Comparison of ENCODE assay signal across 14 mouse cellular contexts in genomic region chr16:33735791-33736190, GRCm38 (mm10). TPM values are rescaled to one million over a fixed set of nuclear protein-coding genes. Genes with fewer than 3 reads are reported as not detected.
DNase-seq lines count a peak whose midpoint lies in the region; ATAC-seq lines count a peak whose summit lies in the region.
"Had no signal": no experiment of that assay in that cellular context is flagged by ENCODE, and none has a peak within 500 bp of the region (broad histone marks: within the 10 kb centered on the region; RNA-seq: fewer than 3 reads in every experiment).

No protein-coding gene starts in this region.

- peak overlapping the region; percentile 73 for H3K27ac ChIP-seq in forebrain, embryonic 10.5 days
- H3K27ac ChIP-seq in forebrain, embryonic 11.5 days (ENCODE audit: low read depth, low read length): no peak overlapping the region; the same call in 1 of the 2 replicates
- peak overlapping the region; percentile 95 for H3K27ac ChIP-seq in forebrain, embryonic 13.5 days
- H3K27ac ChIP-seq in midbrain, embryonic 13.5 days: 0 out of 2 replicates have a peak overlapping the region, but pooled peaks have one; percentile 83
- H3K27ac ChIP-seq: liver, embryonic 14.5 days; macrophage had no signal

- peaks cover 77% of the 10 kb centered on the region for H3K36me3 ChIP-seq in forebrain, embryonic 10.5 days (replicated peaks)
- no peaks in the 10 kb centered on the region; the same call in 1 of the 2 replicates for H3K36me3 ChIP-seq in forebrain, embryonic 11.5 days (ENCODE audit: control insufficient read depth, insufficient read depth, low read length)
- peaks cover 36% of the 10 kb centered on the region for H3K36me3 ChIP-seq in forebrain, embryonic 13.5 days (ENCODE audit: poor library complexity, severe bottlenecking)
- H3K36me3 ChIP-seq in midbrain, embryonic 13.5 days: 0 out of 2 replicates have a peak, but pooled peaks cover 4% of the 10 kb centered on the region

- peaks cover 80% of the 10 kb centered on the region for H3K4me1 ChIP-seq in forebrain, embryonic 10.5 days
- H3K4me1 ChIP-seq in forebrain, embryonic 11.5 days (replicated peaks; ENCODE audit: control insufficient read depth, insufficient read depth, low read length): peaks cover 29% of the 10 kb centered on the region
- peaks cover 89% of the 10 kb centered on the region for H3K4me1 ChIP-seq in forebrain, embryonic 13.5 days
- peaks cover 79% of the 10 kb centered on the region for H3K4me1 ChIP-seq in midbrain, embryonic 13.5 days (replicated peaks)

- H3K4me2 ChIP-seq in forebrain, embryonic 11.5 days (ENCODE audit: low read depth, low read length, severe bottlenecking): no peak overlapping the region
- H3K4me2 ChIP-seq in forebrain, embryonic 13.5 days: no peak overlapping the region
- H3K4me2 ChIP-seq in midbrain, embryonic 13.5 days (replicated peaks): no peak overlapping the region

- H3K4me3 ChIP-seq in forebrain, embryonic 10.5 days: no peak overlapping the region
- H3K4me3 ChIP-seq in forebrain, embryonic 11.5 days (ENCODE audit: low read depth, low read length): no peak overlapping the region
- no peak overlapping the region for H3K4me3 ChIP-seq in forebrain, embryonic 13.5 days
- no peak overlapping the region for H3K4me3 ChIP-seq in midbrain, embryonic 13.5 days (replicated peaks)

- DNase-seq in forebrain, embryonic 10.5 days (ENCODE audit: extremely low spot score, low spot score): no peak
- DNase-seq in forebrain, embryonic 11.5 days (ENCODE audit: low spot score): no peak
- peak; percentile 52 for DNase-seq in MN1 (ENCODE audit: low spot score)
- DNase-seq in gastrocnemius, postnatal 4 days (ENCODE audit: low spot score in 2 of 2): no peak
- DNase-seq in thymus, postnatal 10 days (ENCODE audit: low spot score in 2 of 2): no peak
- DNase-seq in adrenal gland, adult (ENCODE audit: inconsistent age in 2 of 2, low spot score in 1 of 2): no peak
- DNase-seq: heart, postnatal 4 days; kidney, adult 9 months had no signal

- H3K9ac ChIP-seq in forebrain, embryonic 11.5 days (ENCODE audit: low read length): no peak overlapping the region
- H3K9ac ChIP-seq in forebrain, embryonic 13.5 days: no peak overlapping the region
- H3K9ac ChIP-seq in midbrain, embryonic 13.5 days (replicated peaks): no peak overlapping the region
- H3K9ac ChIP-seq: liver, embryonic 14.5 days had no signal

- H3K9me3 ChIP-seq in forebrain, embryonic 10.5 days: no peaks in the 10 kb centered on the region
- H3K9me3 ChIP-seq in forebrain, embryonic 11.5 days (ENCODE audit: control insufficient read depth, low read length): no peaks in the 10 kb centered on the region
- H3K9me3 ChIP-seq in forebrain, embryonic 13.5 days (replicated peaks): no peaks in the 10 kb centered on the region
- no peaks in the 10 kb centered on the region for H3K9me3 ChIP-seq in midbrain, embryonic 13.5 days

- WGBS in forebrain, embryonic 10.5 days: 55% methylated on average over 5 of the region's 5 CpGs
- 49% methylated on average over 5 of the region's 5 CpGs for WGBS in forebrain, embryonic 11.5 days
- WGBS in forebrain, embryonic 13.5 days: 25% methylated on average over 5 of the region's 5 CpGs
- 40% methylated on average over 5 of the region's 5 CpGs for WGBS in midbrain, embryonic 13.5 days

- no peaks in the 10 kb centered on the region for H3K27me3 ChIP-seq in forebrain, embryonic 10.5 days (ENCODE audit: poor library complexity, severe bottlenecking)
- H3K27me3 ChIP-seq in forebrain, embryonic 11.5 days (ENCODE audit: control insufficient read depth, insufficient read depth, low read length): no peaks in the 10 kb centered on the region
- H3K27me3 ChIP-seq in forebrain, embryonic 13.5 days: no peaks in the 10 kb centered on the region
- no peaks in the 10 kb centered on the region for H3K27me3 ChIP-seq in midbrain, embryonic 13.5 days

- ATAC-seq in forebrain, embryonic 11.5 days (replicated peaks; ENCODE audit: low FRiP score): no peak
- ATAC-seq in forebrain, embryonic 13.5 days: 0 out of 2 replicates have a peak, but pooled peaks have one; percentile 23
- no peak for ATAC-seq in midbrain, embryonic 13.5 days

RNA-seq across cellular contexts. Expression of gene Heg1, which starts 51.6 kb away (rescaled TPM):
- polyA plus RNA-seq in forebrain, embryonic 10.5 days (2016; fragmentation: Nextera tagmentation; extraction: Ambion mirVana): 22.8 and 23.1 TPM in 2 replicates
- 39.8 and 43.9 TPM in 2 replicates for polyA plus RNA-seq in forebrain, embryonic 11.5 days (2014; fragmentation: Nextera tagmentation; extraction: Ambion mirVana)
- polyA plus RNA-seq in forebrain, embryonic 13.5 days (2015; fragmentation: Nextera tagmentation; extraction: Ambion mirVana): 21.3 and 22.3 TPM in 2 replicates
- 17.4 and 19.2 TPM in 2 replicates for polyA plus RNA-seq in midbrain, embryonic 13.5 days (2015; fragmentation: Nextera tagmentation; extraction: Ambion mirVana)
- 10 to 100 TPM; 88.4 to 99.3 TPM for total RNA-seq in gastrocnemius, postnatal 4 days (2021)

RNA-seq across cellular contexts. Expression of gene Muc13, which starts 58.0 kb away (rescaled TPM):
- 0.24 and 0.38 TPM in 2 replicates for polyA plus RNA-seq in forebrain, embryonic 10.5 days (2016; fragmentation: Nextera tagmentation; extraction: Ambion mirVana)
- 0.07 TPM in 1 of 2 replicates, not detected in the other for polyA plus RNA-seq in forebrain, embryonic 11.5 days (2014; fragmentation: Nextera tagmentation; extraction: Ambion mirVana)
- polyA plus RNA-seq in forebrain, embryonic 13.5 days (2015; fragmentation: Nextera tagmentation; extraction: Ambion mirVana): 0.08 TPM in 1 of 2 replicates, not detected in the other
- 0.07 and 0.23 TPM in 2 replicates for polyA plus RNA-seq in midbrain, embryonic 13.5 days (2015; fragmentation: Nextera tagmentation; extraction: Ambion mirVana)
- under 1 TPM; 0.10 to 0.16 TPM for total RNA-seq in gastrocnemius, postnatal 4 days (2021)
- total RNA-seq: gastrocnemius, adult 18-20 months; layer of hippocampus, adult 8-10 months had no signal
